Mouse (Mus musculus): ENCODE results near the gene Cenpi. TPM values are rescaled to one million over a fixed set of nuclear protein-coding genes. Genes with fewer than 3 reads are reported as not detected.
A peak's percentile ranks its signal among the peaks of the same experiment; 100 is the strongest.

Gene Cenpi
- 33.7 and 34.2 TPM in 2 replicates for polyA plus RNA-seq (2014; fragmentation: Nextera tagmentation; extraction: Ambion mirVana)

DNA sequence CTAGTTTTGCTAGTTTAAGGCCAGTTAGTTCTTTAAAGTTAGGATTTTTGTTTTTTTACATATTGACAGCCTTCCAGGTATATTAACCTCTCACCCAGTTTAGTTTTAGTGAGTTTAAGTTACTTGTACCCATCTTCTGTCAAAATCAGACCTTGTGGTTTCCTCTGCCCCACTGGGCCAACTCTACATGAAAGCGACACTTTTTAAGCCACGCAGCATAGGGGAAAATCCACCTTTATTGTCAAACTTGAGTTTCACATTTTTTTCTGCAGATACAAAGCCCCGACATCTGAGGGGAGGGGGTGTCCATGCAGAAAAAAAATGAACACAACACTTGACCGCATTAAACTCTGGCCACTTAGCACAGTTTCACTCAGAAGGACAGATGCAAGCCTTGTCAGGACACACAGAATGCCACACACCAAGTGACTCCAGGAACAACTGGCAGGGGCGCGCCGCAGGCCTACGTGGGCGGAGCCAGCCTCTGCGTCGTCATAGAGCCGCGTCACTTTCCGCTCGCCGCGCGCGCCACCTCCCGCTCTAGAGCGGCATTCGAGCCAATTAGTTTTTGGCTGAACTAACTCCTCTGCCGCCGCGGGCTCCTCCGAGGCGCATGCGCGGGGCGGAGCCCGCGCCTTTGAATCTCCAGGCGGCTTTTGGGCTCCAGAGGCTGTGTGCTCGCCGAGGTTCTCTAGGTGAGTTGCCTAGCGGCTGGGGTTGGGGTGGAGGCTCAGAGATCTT is at the start of gene Cenpi:
Gene Cenpi, plus strand, starts transcription at position 551 of the 741 bp plus-strand sequence.
- ATAC-seq (replicated peaks; ENCODE audit: low FRiP score) (peak; percentile 96), DNase-seq (ENCODE audit: low spot score) (peak; percentile 91)
- no peak within 1 kb of the TSS for H3K27ac ChIP-seq (ENCODE audit: low read depth, low read length)
- H3K9me3 ChIP-seq (ENCODE audit: control insufficient read depth, low read length): no peaks in the 10 kb centered on the region
- no peaks in the 10 kb centered on the region for H3K27me3 ChIP-seq (ENCODE audit: control insufficient read depth, insufficient read depth, low read length)
- no peaks in the 10 kb centered on the region; the same call in 1 of the 2 replicates for H3K36me3 ChIP-seq (ENCODE audit: control insufficient read depth, insufficient read depth, low read length)
- peak within 1 kb of the TSS; percentile 48 for H3K4me2 ChIP-seq (ENCODE audit: low read depth, low read length, severe bottlenecking)
- H3K4me3 ChIP-seq (ENCODE audit: low read depth, low read length): peak within 1 kb of the TSS; percentile 39
- WGBS: 18% methylated on average over 36 of the region's 36 CpGs
- no peaks in the 10 kb centered on the region for H3K4me1 ChIP-seq (replicated peaks; ENCODE audit: control insufficient read depth, insufficient read depth, low read length)
- H3K9ac ChIP-seq (ENCODE audit: low read length): peak within 1 kb of the TSS; percentile 51; the same call in 1 of the 2 replicates

DNA sequence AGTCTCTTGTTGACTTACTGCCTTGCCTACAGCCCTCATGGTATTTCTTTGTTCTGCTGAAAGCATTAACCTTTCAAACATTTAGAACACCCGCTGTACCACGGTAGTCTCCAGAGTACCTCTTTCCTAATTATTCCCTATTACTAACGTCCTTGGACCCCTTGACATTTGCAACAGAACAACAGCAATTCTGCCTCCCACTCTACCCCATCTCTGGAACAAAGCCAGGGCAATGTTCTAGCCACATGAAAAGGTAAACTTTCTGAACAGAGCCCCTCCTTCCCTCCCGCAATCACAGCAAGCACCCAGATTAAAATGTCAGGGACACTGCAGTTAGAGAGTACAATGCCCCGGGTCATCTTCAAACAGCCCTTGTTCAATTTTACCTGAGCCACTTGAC is 46.7 kb upstream of the Cenpi start:
- no peak overlapping the region for H3K4me2 ChIP-seq (ENCODE audit: low read depth, low read length, severe bottlenecking)
- ATAC-seq (replicated peaks; ENCODE audit: low FRiP score) (no peak), DNase-seq (ENCODE audit: low spot score) (no peak)
- H3K4me3 ChIP-seq (ENCODE audit: low read depth, low read length): no peak overlapping the region
- no peaks in the 10 kb centered on the region for H3K36me3 ChIP-seq (ENCODE audit: control insufficient read depth, insufficient read depth, low read length)
- H3K9me3 ChIP-seq (ENCODE audit: control insufficient read depth, low read length): no peaks in the 10 kb centered on the region
- H3K4me1 ChIP-seq (replicated peaks; ENCODE audit: control insufficient read depth, insufficient read depth, low read length): no peaks in the 10 kb centered on the region
- no peak overlapping the region for H3K27ac ChIP-seq (ENCODE audit: low read depth, low read length)
- H3K9ac ChIP-seq (ENCODE audit: low read length): no peak overlapping the region
- H3K27me3 ChIP-seq (ENCODE audit: control insufficient read depth, insufficient read depth, low read length): no peaks in the 10 kb centered on the region; the same call in 1 of the 2 replicates
- WGBS: 61% methylated on average over 5 of the region's 5 CpGs

DNA sequence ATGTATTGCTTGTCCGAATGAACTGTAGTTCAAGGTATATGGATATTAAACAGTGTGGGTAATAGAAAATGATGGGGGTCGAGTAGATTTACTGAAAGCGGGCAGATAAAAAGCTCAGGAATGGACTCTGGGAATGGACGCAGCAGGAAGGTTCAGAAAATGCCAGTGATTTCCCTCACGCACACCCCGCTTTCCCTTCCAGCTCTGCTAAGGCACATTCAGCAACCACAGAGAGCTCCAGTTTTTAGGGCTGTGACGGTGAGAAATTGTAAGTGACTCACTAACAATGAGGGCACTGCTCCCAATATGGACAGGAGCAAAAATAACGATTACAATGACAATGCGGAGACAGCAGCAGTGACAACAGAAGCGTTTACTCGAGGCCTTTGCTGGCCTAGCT is 45.8 kb upstream of the Cenpi start:
- H3K4me2 ChIP-seq (ENCODE audit: low read depth, low read length, severe bottlenecking): no peak overlapping the region
- H3K9ac ChIP-seq (ENCODE audit: low read length): no peak overlapping the region
- ATAC-seq (replicated peaks; ENCODE audit: low FRiP score) (no peak), DNase-seq (ENCODE audit: low spot score) (no peak)
- no peaks in the 10 kb centered on the region for H3K36me3 ChIP-seq (ENCODE audit: control insufficient read depth, insufficient read depth, low read length)
- H3K4me1 ChIP-seq (replicated peaks; ENCODE audit: control insufficient read depth, insufficient read depth, low read length): no peaks in the 10 kb centered on the region
- no peaks in the 10 kb centered on the region for H3K9me3 ChIP-seq (ENCODE audit: control insufficient read depth, low read length)
- WGBS: 80% methylated on average over 11 of the region's 11 CpGs
- no peak overlapping the region for H3K27ac ChIP-seq (ENCODE audit: low read depth, low read length)
- H3K4me3 ChIP-seq (ENCODE audit: low read depth, low read length): no peak overlapping the region
- H3K27me3 ChIP-seq (ENCODE audit: control insufficient read depth, insufficient read depth, low read length): no peaks in the 10 kb centered on the region; the same call in 1 of the 2 replicates

DNA sequence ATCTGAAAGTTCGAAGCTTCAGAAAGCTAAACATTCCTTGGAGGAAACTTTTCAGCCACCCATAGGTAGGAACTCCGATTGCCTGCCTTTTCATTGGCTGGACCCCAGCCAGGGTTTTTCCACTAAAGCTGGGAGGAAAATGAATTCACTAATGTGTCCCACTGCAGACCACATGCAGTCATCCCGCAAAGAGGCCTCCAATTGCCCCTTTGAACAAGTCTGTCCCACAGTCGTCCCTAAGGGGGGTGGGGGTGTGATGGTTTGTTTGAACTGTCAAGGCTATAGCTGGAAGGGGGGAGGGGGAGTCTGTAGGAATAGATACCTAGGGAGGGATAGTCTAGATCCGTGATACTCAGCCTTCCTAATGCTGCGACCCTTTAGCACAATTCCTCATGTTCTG is 32.2 kb upstream of the Cenpi start:
- ATAC-seq (replicated peaks; ENCODE audit: low FRiP score) (peak; percentile 62), DNase-seq (ENCODE audit: low spot score) (no peak)
- Histone ChIP-seq H3K27ac (ENCODE audit: low read depth, low read length) (no peak overlapping the region), H3K27me3 (ENCODE audit: control insufficient read depth, insufficient read depth, low read length) (no peaks in the 10 kb centered on the region; the same call in 1 of the 2 replicates), H3K4me3 (ENCODE audit: low read depth, low read length) (no peak overlapping the region), H3K36me3 (ENCODE audit: control insufficient read depth, insufficient read depth, low read length) (no peaks in the 10 kb centered on the region), H3K9ac (ENCODE audit: low read length) (no peak overlapping the region), H3K4me2 (ENCODE audit: low read depth, low read length, severe bottlenecking) (no peak overlapping the region), H3K4me1 (replicated peaks; ENCODE audit: control insufficient read depth, insufficient read depth, low read length) (no peaks in the 10 kb centered on the region), H3K9me3 (ENCODE audit: control insufficient read depth, low read length) (no peaks in the 10 kb centered on the region)
- WGBS: 20% methylated on average over 6 of the region's 6 CpGs

DNA sequence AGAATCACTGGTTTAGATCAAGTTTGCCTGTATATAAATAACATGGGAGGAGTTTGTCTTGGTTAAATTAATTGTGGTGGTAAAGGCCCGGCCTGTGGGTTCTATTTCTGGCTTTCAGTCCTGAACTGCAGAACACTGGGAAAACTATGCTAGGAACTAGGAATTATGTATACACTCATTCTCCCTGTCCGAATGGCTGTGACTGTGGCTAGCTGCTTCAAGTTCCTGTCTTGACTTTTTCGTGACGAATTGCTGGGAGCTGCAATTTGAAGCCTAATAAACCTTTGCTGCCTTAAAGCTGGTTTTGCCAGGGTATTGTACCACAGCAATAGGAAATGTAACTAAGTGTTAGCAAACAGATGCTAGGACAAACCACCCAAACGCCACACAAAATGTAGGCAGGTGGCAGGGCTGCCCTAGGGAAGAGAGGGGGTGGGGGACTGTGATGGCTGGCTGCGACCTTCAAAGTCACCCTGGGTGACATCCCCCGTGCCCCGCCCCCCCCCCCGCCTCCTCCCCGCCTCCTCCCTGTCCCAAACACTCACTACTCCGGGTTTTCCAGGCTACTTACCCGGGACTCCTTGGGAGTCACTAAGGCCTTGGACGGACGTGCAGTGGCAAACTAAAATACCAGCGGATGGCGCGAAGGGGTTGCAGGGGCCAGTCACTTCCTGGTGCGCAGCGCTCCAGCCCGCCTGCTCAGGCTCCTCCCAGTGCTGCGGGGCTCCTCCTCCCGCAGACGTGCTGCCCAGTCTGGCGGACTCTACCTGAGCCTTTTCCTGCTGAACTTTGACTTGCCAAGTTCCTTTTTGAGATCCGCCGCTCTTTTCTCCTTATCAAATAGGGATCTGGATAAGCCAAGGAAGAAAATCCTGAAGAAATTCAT is 31.4 kb upstream of the Cenpi start, which contains the start of gene Trmt2b:
Gene Trmt2b, minus strand, starts transcription at position 710 of the 886 bp plus-strand sequence.
- Histone ChIP-seq H3K27me3 (ENCODE audit: control insufficient read depth, insufficient read depth, low read length) (no peaks in the 10 kb centered on the region; the same call in 1 of the 2 replicates), H3K9ac (ENCODE audit: low read length) (peak within 1 kb of the TSS; percentile 29; the same call in 1 of the 2 replicates), H3K36me3 (ENCODE audit: control insufficient read depth, insufficient read depth, low read length) (no peaks in the 10 kb centered on the region), H3K4me3 (ENCODE audit: low read depth, low read length) (peak within 1 kb of the TSS; percentile 34), H3K4me2 (ENCODE audit: low read depth, low read length, severe bottlenecking) (peak within 1 kb of the TSS; percentile 40), H3K4me1 (replicated peaks; ENCODE audit: control insufficient read depth, insufficient read depth, low read length) (no peaks in the 10 kb centered on the region), H3K27ac (ENCODE audit: low read depth, low read length) (no peak within 1 kb of the TSS), H3K9me3 (ENCODE audit: control insufficient read depth, low read length) (no peaks in the 10 kb centered on the region)
- 17% methylated on average over 23 of the region's 26 CpGs for WGBS
- DNase-seq (ENCODE audit: low spot score): peak; percentile 72
- ATAC-seq (replicated peaks; ENCODE audit: low FRiP score): peak; percentile 88

DNA sequence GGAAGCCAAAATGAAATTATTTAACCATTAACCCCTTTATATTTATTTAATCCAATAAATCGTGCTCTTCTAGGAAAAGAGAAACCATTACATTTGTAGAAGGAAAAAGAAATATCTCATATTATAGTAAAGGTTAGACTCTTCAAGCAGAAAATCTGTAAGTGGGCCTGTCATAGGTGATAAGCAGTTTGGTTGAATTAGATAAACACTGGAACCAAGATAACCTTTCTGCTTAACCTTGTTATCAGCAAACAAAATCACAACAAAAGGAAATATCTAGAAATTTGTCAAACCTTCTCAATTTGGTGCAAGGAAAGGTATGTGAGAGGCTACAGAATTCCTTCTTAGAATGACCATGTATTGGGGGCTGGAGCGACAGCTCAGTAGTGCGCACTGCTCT is 27.4 kb upstream of the Cenpi start:
- Histone ChIP-seq H3K4me1 (replicated peaks; ENCODE audit: control insufficient read depth, insufficient read depth, low read length) (no peaks in the 10 kb centered on the region), H3K36me3 (ENCODE audit: control insufficient read depth, insufficient read depth, low read length) (no peaks in the 10 kb centered on the region), H3K27ac (ENCODE audit: low read depth, low read length) (no peak overlapping the region), H3K4me3 (ENCODE audit: low read depth, low read length) (no peak overlapping the region), H3K27me3 (ENCODE audit: control insufficient read depth, insufficient read depth, low read length) (no peaks in the 10 kb centered on the region; the same call in 1 of the 2 replicates), H3K9ac (ENCODE audit: low read length) (no peak overlapping the region), H3K4me2 (ENCODE audit: low read depth, low read length, severe bottlenecking) (no peak overlapping the region), H3K9me3 (ENCODE audit: control insufficient read depth, low read length) (no peaks in the 10 kb centered on the region)
- no peak for ATAC-seq (replicated peaks; ENCODE audit: low FRiP score)
- WGBS: 92% methylated on average over 3 of the region's 3 CpGs
- DNase-seq (ENCODE audit: low spot score): no peak

DNA sequence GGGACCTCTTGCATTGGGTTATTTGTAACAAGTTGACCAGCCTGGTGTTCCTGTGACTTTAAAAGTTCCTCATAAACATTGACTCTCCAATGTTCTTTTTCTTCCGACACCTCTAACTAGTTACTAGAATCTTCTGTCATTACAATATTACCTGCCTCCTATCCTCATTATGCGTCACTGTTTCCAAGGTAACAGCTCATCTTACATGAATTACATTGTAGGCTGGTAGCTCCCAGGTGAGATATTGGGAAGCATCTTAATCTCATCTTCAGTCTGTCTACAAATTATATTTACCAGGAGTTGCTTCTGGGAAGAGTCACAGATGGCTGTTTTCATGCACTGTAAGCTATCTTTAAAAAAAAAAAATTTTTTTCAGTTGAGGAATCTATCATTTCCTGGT is 22.8 kb upstream of the Cenpi start:
- WGBS: 94% methylated on average over 2 of the region's 2 CpGs
- no peak overlapping the region for H3K4me3 ChIP-seq (ENCODE audit: low read depth, low read length)
- H3K27ac ChIP-seq (ENCODE audit: low read depth, low read length): no peak overlapping the region
- no peaks in the 10 kb centered on the region for H3K4me1 ChIP-seq (replicated peaks; ENCODE audit: control insufficient read depth, insufficient read depth, low read length)
- no peak overlapping the region for H3K9ac ChIP-seq (ENCODE audit: low read length)
- no peaks in the 10 kb centered on the region; the same call in 1 of the 2 replicates for H3K27me3 ChIP-seq (ENCODE audit: control insufficient read depth, insufficient read depth, low read length)
- no peaks in the 10 kb centered on the region for H3K9me3 ChIP-seq (ENCODE audit: control insufficient read depth, low read length)
- H3K4me2 ChIP-seq (ENCODE audit: low read depth, low read length, severe bottlenecking): no peak overlapping the region
- ATAC-seq (replicated peaks; ENCODE audit: low FRiP score): no peak
- no peaks in the 10 kb centered on the region for H3K36me3 ChIP-seq (ENCODE audit: control insufficient read depth, insufficient read depth, low read length)
- DNase-seq (ENCODE audit: low spot score): no peak

DNA sequence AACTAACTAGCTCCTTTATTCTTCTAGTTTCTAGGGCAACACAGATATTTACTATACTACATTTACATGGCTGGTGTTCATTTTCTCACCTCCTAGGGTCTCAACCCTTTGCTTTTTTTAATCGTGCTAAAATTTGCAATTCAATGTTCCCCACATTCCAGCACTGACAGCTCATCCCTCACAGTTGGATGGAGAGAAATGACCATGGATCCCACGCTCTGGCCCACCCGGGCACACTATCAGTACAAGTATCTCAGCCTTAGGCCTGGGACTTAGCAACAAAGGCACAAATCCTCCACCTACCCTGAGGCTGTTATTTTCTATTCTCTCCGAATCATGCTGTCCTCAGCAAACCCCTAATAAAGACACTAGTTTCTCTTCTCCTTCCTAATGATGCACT is 22.1 kb upstream of the Cenpi start:
- no peak overlapping the region for H3K27ac ChIP-seq (ENCODE audit: low read depth, low read length)
- no peaks in the 10 kb centered on the region for H3K36me3 ChIP-seq (ENCODE audit: control insufficient read depth, insufficient read depth, low read length)
- peak; percentile 53 for DNase-seq (ENCODE audit: low spot score)
- H3K9me3 ChIP-seq (ENCODE audit: control insufficient read depth, low read length): no peaks in the 10 kb centered on the region
- no peak overlapping the region for H3K4me3 ChIP-seq (ENCODE audit: low read depth, low read length)
- H3K4me1 ChIP-seq (replicated peaks; ENCODE audit: control insufficient read depth, insufficient read depth, low read length): no peaks in the 10 kb centered on the region
- ATAC-seq (replicated peaks; ENCODE audit: low FRiP score): peak; percentile 90
- no peak overlapping the region for H3K4me2 ChIP-seq (ENCODE audit: low read depth, low read length, severe bottlenecking)
- H3K27me3 ChIP-seq (ENCODE audit: control insufficient read depth, insufficient read depth, low read length): no peaks in the 10 kb centered on the region; the same call in 1 of the 2 replicates
- 49% methylated on average over 4 of the region's 4 CpGs for WGBS
- H3K9ac ChIP-seq (ENCODE audit: low read length): no peak overlapping the region
